Mouse (Mus musculus) B cell, adult (primary cell): ENCODE data around the gene Il17ra. TPM values are rescaled to one million over a fixed set of nuclear protein-coding genes. Genes with fewer than 3 reads are reported as not detected.

Source experiments
- total RNA-seq: library from RNA; stranded (reverse); gene quantifications from 4 replicates; pipeline ENCODE4 v1.2.4, GENCODE M21; 2023; ENCODE audit not compliant: inconsistent age

Il17ra gene
- 142 to 150 TPM (median 145 TPM) in 4 replicates for total RNA-seq

DNA sequence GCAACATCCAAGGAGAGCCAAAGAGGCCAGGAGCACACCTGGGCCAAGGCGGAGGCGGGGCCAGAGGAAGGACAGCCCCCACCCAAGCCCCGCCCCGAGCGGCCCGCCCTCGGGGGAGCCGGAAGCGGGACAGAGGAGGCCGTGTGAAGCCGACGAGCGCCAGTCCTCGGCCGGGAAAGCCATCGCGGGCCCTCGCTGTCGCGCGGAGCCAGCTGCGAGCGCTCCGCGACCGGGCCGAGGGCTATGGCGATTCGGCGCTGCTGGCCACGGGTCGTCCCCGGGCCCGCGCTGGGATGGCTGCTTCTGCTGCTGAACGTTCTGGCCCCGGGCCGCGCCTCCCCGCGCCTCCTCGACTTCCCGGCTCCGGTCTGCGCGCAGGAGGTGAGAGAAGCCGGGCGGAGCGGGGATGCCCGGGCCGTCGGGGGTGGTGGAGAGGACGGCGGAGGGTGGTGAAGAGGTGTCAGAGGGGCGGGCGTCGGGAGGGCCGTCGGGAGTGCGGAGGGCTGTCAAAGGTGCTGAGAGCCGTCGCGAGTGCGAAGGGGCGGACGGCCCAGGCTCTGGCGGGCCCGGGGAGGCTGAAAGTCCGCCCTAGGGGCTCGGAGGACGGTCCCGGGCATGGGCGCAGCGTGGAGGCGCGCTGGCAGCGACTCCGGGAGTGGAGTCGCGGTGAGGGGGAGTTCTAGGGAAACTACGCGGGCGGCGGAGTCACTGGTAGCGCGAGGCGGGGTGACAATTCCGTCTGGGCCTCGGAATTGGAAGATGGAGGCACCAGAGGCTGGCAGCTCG, at the start of gene Il17ra:
TSS of gene Il17ra (plus strand) at position 162 of the 786 bp plus-strand sequence.

DNA sequence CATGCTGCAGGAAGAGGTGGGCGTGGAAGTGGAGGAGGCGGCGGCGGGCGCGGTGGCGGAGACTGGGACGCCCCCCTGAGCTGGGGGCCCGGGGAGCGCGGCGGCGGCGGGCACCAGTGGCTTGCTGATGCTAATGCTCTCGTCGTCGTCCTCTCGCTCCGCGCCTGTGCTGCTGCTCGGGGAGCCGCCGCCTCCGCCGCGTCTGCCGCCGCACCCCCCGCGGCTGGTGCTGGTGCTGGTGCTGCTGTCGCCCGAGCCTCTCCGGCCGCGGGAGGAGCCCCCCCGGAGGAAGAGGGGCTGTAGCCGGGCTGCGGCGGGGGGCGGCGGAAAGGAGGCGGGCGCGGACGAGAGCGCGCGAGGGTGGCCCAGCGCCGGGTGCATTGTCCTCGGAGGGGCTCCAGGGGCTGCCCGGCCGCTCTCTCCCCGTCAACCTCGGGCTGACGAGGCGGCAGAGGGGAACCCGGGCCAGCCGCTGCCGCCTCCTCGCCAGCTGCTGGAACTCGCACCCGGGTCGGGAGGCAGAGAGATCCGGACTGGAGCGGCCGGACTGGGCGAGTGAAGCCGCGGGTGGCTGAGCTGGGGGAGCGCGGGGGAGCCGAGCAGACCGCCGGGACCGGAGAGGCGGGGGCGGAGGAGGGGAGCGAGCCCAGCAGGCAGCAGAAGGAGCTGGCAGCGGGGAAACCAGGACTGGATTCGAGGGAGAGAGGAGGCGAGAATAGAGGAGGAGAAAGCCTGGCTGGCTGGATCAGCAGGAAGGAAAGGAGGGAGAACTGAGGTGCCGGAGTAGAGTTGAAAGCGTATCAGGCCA, 30.5 kb downstream of the Il17ra start, which contains the start of gene Tmem121b:
TSS of gene Tmem121b (minus strand) at position 434 of the 808 bp plus-strand sequence.

DNA sequence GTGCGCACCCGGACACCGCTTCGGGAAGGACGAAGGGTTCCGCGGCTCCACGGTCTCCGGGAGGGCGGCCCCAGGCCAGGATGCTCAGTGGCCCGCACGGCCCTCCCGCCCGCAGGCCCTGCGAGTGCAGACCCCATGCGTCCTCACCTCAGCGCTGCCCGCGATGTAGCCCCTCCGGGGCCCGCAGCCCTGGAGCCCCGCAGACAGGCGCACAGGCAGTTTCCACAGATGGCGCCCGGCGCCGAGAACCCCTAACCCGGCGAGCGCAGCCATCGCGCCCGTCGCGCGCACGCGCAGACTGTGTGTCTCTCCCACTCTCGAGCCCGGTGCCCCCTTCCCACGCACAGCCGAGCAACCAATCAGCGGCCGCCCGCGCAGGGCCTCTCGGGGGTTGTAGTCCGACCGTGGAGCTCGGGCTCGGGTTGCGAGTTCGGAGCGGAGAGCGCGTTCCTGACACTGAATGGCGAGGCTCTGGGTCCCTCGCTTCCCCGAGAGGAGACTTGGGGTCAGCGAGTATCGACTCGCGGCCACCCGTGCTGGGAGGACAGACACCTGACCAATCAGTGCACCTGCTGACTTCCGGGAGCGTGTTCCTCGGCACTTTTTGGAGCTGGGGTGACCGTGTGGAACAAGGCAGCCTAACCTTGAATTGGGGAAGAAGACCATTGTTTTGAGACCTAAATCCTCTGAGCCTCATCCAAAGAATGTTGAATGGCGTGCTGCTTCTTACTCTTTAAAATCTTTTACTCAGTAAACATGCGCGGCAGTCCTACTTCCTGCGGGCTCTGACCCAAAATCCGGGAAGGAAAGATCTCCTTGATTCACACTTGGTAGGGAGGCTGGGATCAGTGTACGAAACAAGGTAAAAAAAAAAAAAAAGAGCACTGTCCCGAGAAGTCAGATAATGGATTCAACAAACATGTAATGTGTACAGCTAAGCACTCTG, 68.2 kb downstream of the Il17ra start, which contains the start of gene Hdhd5:
TSS of gene Hdhd5 (minus strand) at position 300 of the 946 bp plus-strand sequence.

Other genes with a start within 250 kb of the Il17ra start
- not detected in 4 replicates for gene D330020A13Rik, start 168.9 kb upstream of the Il17ra start, total RNA-seq
- not detected in 4 replicates for gene B4galnt3, start 168.7 kb upstream of the Il17ra start, total RNA-seq
- gene Kdm5a, start 99.1 kb upstream of the Il17ra start, total RNA-seq = 148 to 174 TPM (median 162 TPM) in 4 replicates
- 12.0 to 13.2 TPM (median 12.5 TPM) in 4 replicates for gene Ccdc77, start 98.9 kb upstream of the Il17ra start, total RNA-seq
- 0.18 TPM in 1 of 4 replicates, not detected in the others for gene Tmem121b, start 30.6 kb downstream of the Il17ra start, total RNA-seq
- gene Hdhd5, start 68.1 kb downstream of the Il17ra start, total RNA-seq = 28.7 to 34.3 TPM (median 30.4 TPM) in 4 replicates
- gene Cecr2, start 203.1 kb downstream of the Il17ra start, total RNA-seq = 34.5 to 41.5 TPM (median 36.0 TPM) in 4 replicates